Comparison of ENCODE assay signal across 8 mouse cellular contexts in genomic region chr5:123068115-123068514, GRCm38 (mm10). TPM values are rescaled to one million over a fixed set of nuclear protein-coding genes. Genes with fewer than 3 reads are reported as not detected.
DNase-seq lines count a peak whose midpoint lies in the region; ATAC-seq and TF ChIP-seq lines count a peak whose summit lies in the region.

Gene Tmem120b, plus strand, starts transcription at chr5:123068415.

- TF ChIP-seq CTCF in intestine, postnatal 0 days (IDR thresholded peaks at IDR 0.05; ENCODE audit: low read depth), result no peak

- no peak for TF ChIP-seq POLR2A in myocyte (IDR thresholded peaks at IDR 0.05; ENCODE audit: insufficient read length, low read depth)

- no peak within 1 kb of the TSS for H3K9ac ChIP-seq in intestine, embryonic 14.5 days (ENCODE audit: low read length)
- no peak within 1 kb of the TSS for H3K9ac ChIP-seq in intestine, postnatal 0 days (ENCODE audit: low read depth, low read length)

- H3K36me3 ChIP-seq in intestine, embryonic 14.5 days (ENCODE audit: control insufficient read depth, insufficient read depth, low read length), result no peaks in the 10 kb centered on the region
- no peaks in the 10 kb centered on the region for H3K36me3 ChIP-seq in intestine, postnatal 0 days (ENCODE audit: control insufficient read depth, insufficient read depth)
- no peaks in the 10 kb centered on the region for H3K36me3 ChIP-seq in myocyte (ENCODE audit: control insufficient read depth, insufficient read depth)

- H3K4me1 ChIP-seq in intestine, embryonic 14.5 days (replicated peaks; ENCODE audit: control insufficient read depth, insufficient read depth, low read length), result no peaks in the 10 kb centered on the region
- H3K4me1 ChIP-seq in intestine, postnatal 0 days (replicated peaks; ENCODE audit: control insufficient read depth, insufficient read depth, low read length), result no peaks in the 10 kb centered on the region

- H3K4me2 ChIP-seq in intestine, embryonic 14.5 days (ENCODE audit: low read length), result no peak within 1 kb of the TSS
- H3K4me2 ChIP-seq in intestine, postnatal 0 days (replicated peaks; ENCODE audit: low read depth), result no peak within 1 kb of the TSS
- H3K4me2 ChIP-seq in myocyte (ENCODE audit: low read depth), result no peak within 1 kb of the TSS

- H3K27ac ChIP-seq in intestine, embryonic 14.5 days (ENCODE audit: low read depth), result no peak within 1 kb of the TSS
- no peak within 1 kb of the TSS for H3K27ac ChIP-seq in intestine, postnatal 0 days (ENCODE audit: low read depth, low read length)

- no peak within 1 kb of the TSS for H3ac ChIP-seq in myocyte (ENCODE audit: control insufficient read depth, insufficient read length)

- 0 out of 2 replicates have a peak, but pooled peaks have one; percentile 5 for ATAC-seq in intestine, embryonic 14.5 days (replicated peaks; ENCODE audit: low FRiP score, low TSS enrichment, low read depth)
- ATAC-seq in intestine, postnatal 0 days, result no peak
- ATAC-seq in frontal cortex, adult (ENCODE audit: low TSS enrichment), result no peak

- H3K9me3 ChIP-seq in intestine, embryonic 14.5 days (ENCODE audit: control insufficient read depth, low read length), result no peaks in the 10 kb centered on the region
- no peaks in the 10 kb centered on the region for H3K9me3 ChIP-seq in intestine, postnatal 0 days (ENCODE audit: control insufficient read depth)

- DNase-seq in intestine, embryonic 14.5 days (ENCODE audit: low spot score), result no peak
- no peak for DNase-seq in adrenal gland, adult 18-20 months (ENCODE audit: low spot score in 2 of 2)
- no peak for DNase-seq in gastrocnemius, adult 18-20 months (ENCODE audit: low spot score)
- DNase-seq in layer of hippocampus, postnatal 14 days (ENCODE audit: low spot score in 2 of 2), result no peak
- no peak for DNase-seq in urinary bladder, postnatal 36 days (ENCODE audit: low spot score in 2 of 2)

- H3K27me3 ChIP-seq in intestine, embryonic 14.5 days (replicated peaks; ENCODE audit: control insufficient read depth, insufficient read depth, low read length), result no peaks in the 10 kb centered on the region
- no peaks in the 10 kb centered on the region for H3K27me3 ChIP-seq in intestine, postnatal 0 days (replicated peaks; ENCODE audit: control insufficient read depth, insufficient read depth, low read length)
- no peaks in the 10 kb centered on the region for H3K27me3 ChIP-seq in myocyte (ENCODE audit: control insufficient read depth, insufficient read depth, insufficient read length)

- H3K4me3 ChIP-seq in intestine, embryonic 14.5 days (ENCODE audit: low read depth, low read length), result no peak within 1 kb of the TSS
- H3K4me3 ChIP-seq in intestine, postnatal 0 days (ENCODE audit: low read depth, low read length), result no peak within 1 kb of the TSS
- H3K4me3 ChIP-seq in myocyte, result no peak within 1 kb of the TSS

- WGBS in intestine, embryonic 14.5 days, result 82% methylated on average over 12 of the region's 12 CpGs
- 87% methylated on average over 12 of the region's 12 CpGs for WGBS in intestine, postnatal 0 days

- no peaks in the 10 kb centered on the region for H3K79me2 ChIP-seq in myocyte (ENCODE audit: control insufficient read depth, insufficient read depth)

TF ChIP-seq in myocyte, 11 proteins besides CTCF, POLR2A, EP300 and RAD21:
- TF ChIP-seq SRF (IDR thresholded peaks at IDR 0.05; ENCODE audit: control insufficient read depth, insufficient read length, low read depth) (no peak), POLR2AphosphoS2 (IDR thresholded peaks at IDR 0.05; ENCODE audit: insufficient read length, low read depth) (no peak), MYOD1 (IDR thresholded peaks at IDR 0.05; ENCODE audit: control insufficient read depth in 1 of 3, insufficient read length in 2 of 3, low read depth in 2 of 3) (no peak), MYOG (IDR thresholded peaks at IDR 0.05; ENCODE audit: control insufficient read depth in 1 of 3, insufficient read depth in 1 of 3, insufficient read length in 2 of 3, low read depth in 2 of 3) (no peak), MAX (IDR thresholded peaks at IDR 0.05; ENCODE audit: low read depth) (no peak), TCF12 (IDR thresholded peaks at IDR 0.05; ENCODE audit: insufficient read depth, poor library complexity, severe bottlenecking) (no peak), REST (IDR thresholded peaks at IDR 0.05; ENCODE audit: insufficient read depth, insufficient read length) (no peak), TCF3 (IDR thresholded peaks at IDR 0.05; ENCODE audit: insufficient read length, low read depth) (no peak), USF1 (IDR thresholded peaks at IDR 0.05; ENCODE audit: low read depth) (no peak), E2F4 (IDR thresholded peaks at IDR 0.05; ENCODE audit: insufficient read depth) (no peak), CEBPB (IDR thresholded peaks at IDR 0.05; ENCODE audit: insufficient read depth, poor library complexity, severe bottlenecking) (no peak)

RNA-seq across cellular contexts. Expression of gene Tmem120b, which starts in this region (rescaled TPM):
- polyA plus RNA-seq in intestine, embryonic 14.5 days (2014; fragmentation: Nextera tagmentation; extraction: Ambion mirVana), result 8.9 and 10.0 TPM in 2 replicates
- 3.2 and 4.2 TPM in 2 replicates for polyA plus RNA-seq in intestine, postnatal 0 days (2015; fragmentation: Nextera tagmentation; extraction: Ambion mirVana)
- total RNA-seq in adrenal gland, adult 18-20 months (2021), result 10 to 100 TPM; 22.2 to 68.8 TPM
- 10 to 100 TPM; 16.8 to 19.6 TPM for total RNA-seq in gastrocnemius, adult 18-20 months (2021)
- 10 to 100 TPM; 20.1 to 20.3 TPM for total RNA-seq in layer of hippocampus, postnatal 14 days (2021)
- 41.3 TPM for polyA plus RNA-seq in myocyte (2012; fragmentation: generic; extraction: Trizol)
